Mouse (Mus musculus) duodenum, adult 2 months (tissue): ENCODE data around the gene Ndufv1. TPM values are rescaled to one million over a fixed set of nuclear protein-coding genes. Genes with fewer than 3 reads are reported as not detected.

Source experiments
- polyA plus RNA-seq: library from polyadenylated mRNA; depleted of rRNA; stranded (reverse); fragments of >200 nt; gene quantifications from 2 replicates; pipeline ENCODE4 v1.2.3, GENCODE M21; 2012; ENCODE audit warnings: low replicate concordance; rRNA removed

Ndufv1 gene
- polyA plus RNA-seq: 160 and 198 TPM in 2 replicates

DNA sequence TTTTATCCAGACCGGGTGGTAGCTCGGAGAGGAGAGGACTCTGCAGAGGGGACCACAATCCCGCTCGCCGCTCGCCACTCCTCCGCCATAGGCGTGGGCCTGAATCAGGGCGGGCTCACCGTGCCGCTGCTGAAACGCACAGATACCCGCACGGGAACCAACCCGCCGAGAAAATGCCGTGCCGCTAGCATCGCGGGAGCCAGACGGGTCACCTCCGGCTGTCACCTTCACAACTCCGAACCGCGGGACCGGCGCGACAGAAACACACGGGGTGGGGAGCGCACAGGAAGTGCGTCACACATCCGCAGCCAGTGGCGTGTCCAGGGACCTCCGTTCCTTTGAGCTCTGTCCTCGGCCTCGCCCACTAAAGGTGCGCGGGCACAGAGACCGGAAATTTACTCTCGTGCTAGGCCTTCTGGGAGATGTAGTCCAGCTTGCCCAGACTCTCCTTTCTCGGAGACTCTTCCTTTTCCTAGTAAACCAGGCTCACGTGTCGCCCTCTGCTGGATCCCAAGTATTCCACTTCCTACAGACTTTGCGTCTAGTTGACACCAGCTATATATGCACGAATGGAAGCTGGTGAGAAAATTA, at the start of gene Ndufv1:
Ndufv1 (minus strand) TSS at position 375 of the 591 bp plus-strand sequence.

DNA sequence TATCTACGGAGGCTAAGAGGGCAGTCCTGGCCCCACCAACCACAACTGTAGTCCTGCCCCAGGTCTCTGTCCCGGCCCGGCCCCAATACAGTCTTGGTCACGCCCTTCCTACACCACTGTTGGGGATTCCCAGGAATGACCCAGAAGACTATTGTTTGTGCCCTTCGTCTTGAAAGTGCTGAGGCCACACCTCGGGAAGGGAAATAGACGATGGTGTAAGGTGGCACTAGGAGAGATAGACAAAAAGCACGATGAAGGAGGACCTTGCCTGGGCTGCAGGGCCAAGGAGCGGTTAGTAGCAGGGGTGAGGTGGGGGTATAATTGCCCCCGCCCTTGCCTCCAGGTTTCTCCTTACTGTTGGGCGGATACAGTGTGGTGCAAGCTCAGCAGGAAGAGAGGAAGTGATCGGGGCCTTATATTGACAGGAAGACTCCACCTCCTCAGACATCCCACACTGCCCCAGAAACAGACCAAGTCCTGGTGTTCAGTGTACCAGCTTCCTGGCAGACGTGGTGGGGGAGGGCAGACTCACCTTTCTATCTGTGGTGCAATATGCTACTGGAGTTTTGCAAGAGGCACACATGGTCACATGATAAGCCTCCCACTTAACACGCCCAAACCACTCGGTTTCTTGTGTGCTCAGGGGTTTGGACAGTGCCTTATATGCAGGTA, 46.6 kb upstream of the Ndufv1 start, which contains the start of gene Gstp3:
Gstp3 (minus strand) TSS at position 501 of the 672 bp plus-strand sequence.

DNA sequence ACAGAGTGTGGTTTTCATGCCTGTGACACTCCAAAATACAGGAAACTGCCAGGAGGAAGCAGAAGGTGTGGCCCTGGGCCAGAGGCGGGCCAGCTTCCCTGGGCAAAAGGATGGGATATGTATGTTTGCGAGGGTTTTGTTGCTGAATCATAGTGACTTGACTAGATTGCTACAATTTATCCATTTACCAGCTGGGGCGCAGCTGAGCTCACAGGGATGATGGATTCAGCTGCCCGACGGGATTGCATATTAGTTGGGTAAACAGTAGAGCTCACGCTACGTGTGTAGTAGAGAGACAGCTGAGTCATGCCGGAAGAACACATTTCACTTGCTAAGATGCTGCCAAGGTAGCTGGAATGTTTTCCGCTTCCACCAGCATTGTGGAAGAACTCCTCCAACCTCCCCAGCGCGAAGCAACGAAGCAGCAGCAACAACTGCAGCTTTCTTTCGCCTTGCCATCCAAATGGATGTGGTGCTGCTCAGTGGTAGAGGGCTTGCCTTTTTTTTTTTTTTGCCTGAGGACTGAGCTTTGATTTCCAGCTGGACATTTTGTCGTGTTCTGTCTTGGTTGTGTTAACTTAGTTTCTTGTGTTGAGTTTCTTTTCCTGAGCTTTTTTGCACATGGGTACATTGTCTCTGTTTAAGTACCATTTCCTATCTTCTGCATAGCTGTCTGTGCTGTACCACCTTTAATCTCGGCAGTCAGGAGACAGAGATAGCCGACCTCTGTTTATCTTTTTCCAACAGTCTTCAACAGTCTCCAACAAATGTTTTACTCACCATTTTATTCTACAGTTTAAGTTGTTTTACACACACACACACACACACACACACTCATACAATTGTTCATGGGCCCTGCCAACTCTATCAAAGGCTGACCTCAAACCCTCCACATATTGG, 33.6 kb upstream of the Ndufv1 start, which contains the start of gene Gstp2:
Gstp2 (minus strand) TSS at position 58 of the 900 bp plus-strand sequence.

DNA sequence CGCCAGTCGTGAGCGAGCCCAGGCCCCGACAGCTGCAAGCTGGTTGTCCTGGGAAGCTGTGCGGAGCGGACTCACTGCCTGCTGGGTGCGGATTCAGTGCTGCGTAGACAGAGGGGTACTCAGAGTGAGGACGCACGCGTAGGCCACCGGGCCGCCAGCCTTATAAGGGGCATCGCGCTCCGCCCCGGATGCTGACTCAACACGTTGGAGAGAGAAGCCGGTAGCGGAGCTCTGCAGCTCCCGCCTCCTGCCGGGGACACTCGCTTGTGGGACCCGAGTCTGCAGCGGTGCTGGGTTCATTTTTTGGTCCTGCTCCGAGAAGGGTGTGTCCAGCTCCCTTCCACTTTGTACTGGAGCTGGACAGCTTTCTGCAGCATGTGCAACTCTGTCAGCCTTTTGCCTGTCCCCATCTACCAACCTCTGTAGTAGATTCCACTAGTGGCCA, 25.2 kb upstream of the Ndufv1 start, which contains the start of gene Gstp1:
Gstp1 (minus strand) TSS at position 198 of the 445 bp plus-strand sequence.

DNA sequence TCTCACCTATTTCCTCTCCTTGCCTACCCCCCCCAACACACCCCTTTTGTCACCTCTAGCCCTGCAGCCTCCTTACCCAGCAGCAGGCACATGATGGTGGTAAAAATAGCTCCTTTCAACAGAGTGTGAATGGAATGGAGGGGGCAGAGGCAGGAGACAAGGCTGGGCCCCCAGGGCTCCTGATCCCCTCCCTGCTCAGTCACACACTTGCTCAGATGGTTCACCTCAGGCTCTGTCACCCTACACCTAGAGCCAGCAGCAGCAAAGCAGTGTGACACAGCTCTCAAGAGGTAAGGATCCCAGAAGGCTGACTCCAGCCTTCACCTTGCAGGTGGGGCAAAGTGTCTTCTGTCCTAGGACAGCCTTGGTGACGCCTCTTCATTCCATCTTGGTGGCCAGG, 9.5 kb downstream of the Ndufv1 start, which contains the start of gene Doc2g:
Doc2g (plus strand) TSS at position 202 of the 400 bp plus-strand sequence.

DNA sequence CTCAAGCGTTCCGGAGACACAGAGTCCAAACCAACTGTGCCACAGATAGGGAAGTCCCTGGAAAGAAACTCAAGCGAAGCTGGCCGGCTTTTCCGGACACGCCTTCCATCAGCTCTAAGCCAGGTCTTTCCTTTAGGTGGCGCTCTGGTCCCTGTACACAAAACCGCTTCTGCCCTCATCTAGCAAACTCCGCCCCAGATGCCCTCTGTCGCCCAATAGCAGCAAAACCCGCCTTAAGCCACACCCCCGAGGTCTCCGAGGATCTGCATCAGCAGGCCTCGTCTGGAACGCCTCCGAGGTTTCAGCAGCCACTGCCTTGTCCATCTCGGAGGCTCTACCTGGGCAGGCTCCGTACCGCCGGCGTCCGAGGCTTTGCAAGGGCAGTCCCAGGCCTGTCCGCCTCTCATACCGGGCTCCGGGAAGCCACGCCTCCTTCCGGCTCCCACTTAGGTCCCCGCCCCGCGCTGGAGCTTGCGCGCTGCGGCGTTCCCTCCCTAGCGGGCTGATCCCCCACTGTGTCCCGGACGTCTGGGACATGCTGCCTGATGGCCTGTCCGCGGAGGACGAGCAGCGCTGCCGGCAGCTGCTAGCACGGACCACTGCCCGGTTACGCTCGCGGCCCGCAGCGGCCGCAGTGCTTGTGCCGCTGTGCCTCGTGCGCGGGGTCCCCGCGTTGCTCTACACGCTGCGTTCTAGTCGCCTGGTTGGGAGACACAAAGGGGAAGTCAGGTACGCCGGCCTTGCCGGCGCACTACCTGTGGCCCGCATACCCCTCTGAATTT, 12.3 kb downstream of the Ndufv1 start, which contains the start of the genes Nudt8 and Gm49405:
Nudt8 (plus strand) TSS at position 462 of the 782 bp plus-strand sequence.
Gm49405 (plus strand) TSS at position 508 of the 782 bp plus-strand sequence.

DNA sequence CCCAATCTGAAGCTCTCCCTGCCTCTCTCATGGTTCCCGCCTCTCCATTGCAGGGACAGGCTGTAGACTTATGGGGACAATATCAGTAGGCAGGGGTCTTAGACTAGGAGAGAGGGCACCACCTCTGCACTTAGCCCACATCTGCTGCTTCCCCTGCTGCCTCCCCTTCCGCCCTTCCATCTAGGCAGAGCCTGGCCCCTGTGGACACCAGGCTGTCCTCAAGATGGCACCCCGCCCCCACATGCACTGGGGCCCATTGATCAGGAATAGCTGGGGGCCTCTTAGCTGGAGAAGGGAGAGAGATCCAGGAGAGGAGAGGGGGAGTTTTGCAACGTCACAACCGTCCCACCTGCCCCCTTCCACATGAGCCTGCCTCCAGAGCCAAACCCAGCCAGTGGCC, 20.2 kb downstream of the Ndufv1 start, which contains the start of gene Tbx10:
Tbx10 (plus strand) TSS at position 337 of the 400 bp plus-strand sequence.

DNA sequence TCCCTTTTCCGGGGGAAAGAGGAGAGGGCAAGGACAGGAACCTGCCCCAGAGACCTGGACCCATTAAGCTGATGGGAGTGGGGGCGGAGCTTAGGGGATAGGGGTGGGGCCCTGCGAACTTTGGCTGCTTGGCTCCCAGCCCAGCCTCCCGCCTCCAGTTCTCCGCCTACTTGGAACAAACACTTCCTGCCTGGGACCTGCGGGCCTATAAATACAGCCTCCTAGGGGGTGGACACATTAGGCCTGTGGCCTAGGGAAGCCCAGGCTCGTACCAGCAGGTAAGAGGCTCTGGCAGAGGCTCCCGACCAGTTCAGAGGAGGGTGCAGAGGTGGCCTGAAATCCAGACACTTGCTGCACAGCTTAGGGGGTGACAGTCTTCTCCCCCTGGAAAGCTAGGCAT, 26.3 kb downstream of the Ndufv1 start, which contains the start of gene Acy3:
Acy3 (plus strand) TSS at position 237 of the 400 bp plus-strand sequence.

DNA sequence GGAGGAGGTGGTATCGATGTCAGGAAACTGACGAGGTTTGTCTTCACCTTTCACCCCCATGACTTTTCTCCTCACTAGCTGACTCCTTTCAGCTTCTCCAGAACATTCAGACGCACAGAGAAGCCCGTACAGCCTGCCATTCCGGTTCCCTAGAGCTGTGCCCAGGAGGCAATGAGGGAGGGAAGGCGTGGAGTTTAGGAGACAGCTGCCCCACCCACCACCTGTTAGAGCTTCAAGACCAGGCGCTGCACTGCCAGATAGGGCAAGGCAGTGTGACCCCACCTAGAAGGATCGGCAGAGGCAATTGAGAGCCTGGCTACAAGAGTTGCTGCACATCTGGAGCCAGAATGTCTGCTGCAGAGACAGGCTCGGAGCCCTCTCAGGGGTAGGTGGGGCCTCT, 40.4 kb downstream of the Ndufv1 start, which contains the start of gene Aldh3b2:
Aldh3b2 (plus strand) TSS at position 100 of the 400 bp plus-strand sequence.

DNA sequence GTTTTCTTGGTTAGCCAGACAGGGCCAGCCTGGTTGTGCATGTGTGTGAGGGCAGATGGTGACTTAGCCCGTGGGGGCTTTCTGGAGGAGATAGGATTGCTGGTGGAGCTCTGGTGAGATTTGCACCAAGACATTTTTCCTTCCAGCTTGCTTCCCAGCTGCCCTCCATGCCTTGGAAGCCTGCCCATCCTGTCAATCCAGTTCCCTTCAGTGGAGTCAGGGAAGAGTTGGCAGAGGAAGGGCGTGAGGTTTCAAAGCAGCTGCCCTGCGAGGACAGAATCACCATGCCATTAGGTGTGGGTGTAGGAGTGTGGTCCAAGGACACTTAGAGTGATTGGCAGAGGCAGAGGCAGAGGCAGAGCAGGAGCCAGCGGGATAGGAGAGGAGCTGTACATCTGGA, 54.1 kb downstream of the Ndufv1 start, which contains the start of gene Aldh3b3:
Aldh3b3 (plus strand) TSS at position 176 of the 400 bp plus-strand sequence.

Other genes with a start within 250 kb of the Ndufv1 start
- gene Kmt5b, start 245.4 kb downstream of the Ndufv1 start, polyA plus RNA-seq: 5.0 and 7.4 TPM in 2 replicates
- 103 and 183 TPM in 2 replicates for gene Chka, start 161.0 kb downstream of the Ndufv1 start, polyA plus RNA-seq
- gene Tcirg1, start 105.7 kb downstream of the Ndufv1 start, polyA plus RNA-seq: 151 and 158 TPM in 2 replicates
- 282 and 420 TPM in 2 replicates for gene Ndufs8, start 100.0 kb downstream of the Ndufv1 start, polyA plus RNA-seq
- gene Aldh3b1, start 83.0 kb downstream of the Ndufv1 start, polyA plus RNA-seq: 34.0 and 57.2 TPM in 2 replicates
- 99.1 and 127 TPM in 2 replicates for gene Unc93b1, start 77.6 kb downstream of the Ndufv1 start, polyA plus RNA-seq
- not detected in 2 replicates for gene Aldh3b3, start 54.2 kb downstream of the Ndufv1 start, polyA plus RNA-seq
- gene Aldh3b2, start 40.5 kb downstream of the Ndufv1 start, polyA plus RNA-seq: 0.58 and 1.3 TPM in 2 replicates
- gene Acy3, start 26.2 kb downstream of the Ndufv1 start, polyA plus RNA-seq: 136 and 319 TPM in 2 replicates
- 0.28 TPM in 1 of 2 replicates, not detected in the other for gene Tbx10, start 20.1 kb downstream of the Ndufv1 start, polyA plus RNA-seq
- gene Nudt8, start 12.2 kb downstream of the Ndufv1 start, polyA plus RNA-seq: 26.8 and 33.7 TPM in 2 replicates
- 0.97 and 1.6 TPM in 2 replicates for gene Gm49405, start 12.2 kb downstream of the Ndufv1 start, polyA plus RNA-seq
- 9.0 and 9.5 TPM in 2 replicates for gene Doc2g, start 9.5 kb downstream of the Ndufv1 start, polyA plus RNA-seq
- 2,340 and 2,743 TPM in 2 replicates for gene Gstp1, start 25.2 kb upstream of the Ndufv1 start, polyA plus RNA-seq
- 291 and 464 TPM in 2 replicates for gene Gstp2, start 33.2 kb upstream of the Ndufv1 start, polyA plus RNA-seq
- 13.8 and 20.0 TPM in 2 replicates for gene Gstp3, start 46.8 kb upstream of the Ndufv1 start, polyA plus RNA-seq
- gene Cabp2, start 68.8 kb upstream of the Ndufv1 start, polyA plus RNA-seq: 9.6 TPM in 1 of 2 replicates, not detected in the other
- gene Cdk2ap2, start 84.4 kb upstream of the Ndufv1 start, polyA plus RNA-seq: 348 and 507 TPM in 2 replicates
- gene Pitpnm1, start 87.2 kb upstream of the Ndufv1 start, polyA plus RNA-seq: 152 and 179 TPM in 2 replicates
- gene Aip, start 113.1 kb upstream of the Ndufv1 start, polyA plus RNA-seq: 38.1 and 59.6 TPM in 2 replicates
- 0.04 TPM in 1 of 2 replicates, not detected in the other for gene Gpr152, start 127.0 kb upstream of the Ndufv1 start, polyA plus RNA-seq
- 0.22 and 0.57 TPM in 2 replicates for gene Cabp4, start 131.2 kb upstream of the Ndufv1 start, polyA plus RNA-seq
- 265 and 317 TPM in 2 replicates for gene Coro1b, start 135.8 kb upstream of the Ndufv1 start, polyA plus RNA-seq
- gene Ptprcap, start 140.8 kb upstream of the Ndufv1 start, polyA plus RNA-seq: 94.5 and 168 TPM in 2 replicates
- 49.5 and 55.8 TPM in 2 replicates for gene Rps6kb2, start 150.5 kb upstream of the Ndufv1 start, polyA plus RNA-seq
- gene Carns1, start 162.7 kb upstream of the Ndufv1 start, polyA plus RNA-seq: 1.9 and 3.4 TPM in 2 replicates
- 8.6 and 23.0 TPM in 2 replicates for gene Tbc1d10c, start 178.5 kb upstream of the Ndufv1 start, polyA plus RNA-seq
- 237 and 257 TPM in 2 replicates for gene Ppp1ca, start 179.3 kb upstream of the Ndufv1 start, polyA plus RNA-seq
- gene Rad9a, start 188.9 kb upstream of the Ndufv1 start, polyA plus RNA-seq: 12.2 and 12.9 TPM in 2 replicates
- 6.8 and 12.7 TPM in 2 replicates for gene Clcf1, start 201.4 kb upstream of the Ndufv1 start, polyA plus RNA-seq
- not detected in 2 replicates for gene AC109138.7, start 201.6 kb upstream of the Ndufv1 start, polyA plus RNA-seq
- gene Pold4, start 219.1 kb upstream of the Ndufv1 start, polyA plus RNA-seq: 67.0 and 146 TPM in 2 replicates